Mouse (Mus musculus): ENCODE results near the gene Smarcb1.

The Smarcb1 gene

DNA sequence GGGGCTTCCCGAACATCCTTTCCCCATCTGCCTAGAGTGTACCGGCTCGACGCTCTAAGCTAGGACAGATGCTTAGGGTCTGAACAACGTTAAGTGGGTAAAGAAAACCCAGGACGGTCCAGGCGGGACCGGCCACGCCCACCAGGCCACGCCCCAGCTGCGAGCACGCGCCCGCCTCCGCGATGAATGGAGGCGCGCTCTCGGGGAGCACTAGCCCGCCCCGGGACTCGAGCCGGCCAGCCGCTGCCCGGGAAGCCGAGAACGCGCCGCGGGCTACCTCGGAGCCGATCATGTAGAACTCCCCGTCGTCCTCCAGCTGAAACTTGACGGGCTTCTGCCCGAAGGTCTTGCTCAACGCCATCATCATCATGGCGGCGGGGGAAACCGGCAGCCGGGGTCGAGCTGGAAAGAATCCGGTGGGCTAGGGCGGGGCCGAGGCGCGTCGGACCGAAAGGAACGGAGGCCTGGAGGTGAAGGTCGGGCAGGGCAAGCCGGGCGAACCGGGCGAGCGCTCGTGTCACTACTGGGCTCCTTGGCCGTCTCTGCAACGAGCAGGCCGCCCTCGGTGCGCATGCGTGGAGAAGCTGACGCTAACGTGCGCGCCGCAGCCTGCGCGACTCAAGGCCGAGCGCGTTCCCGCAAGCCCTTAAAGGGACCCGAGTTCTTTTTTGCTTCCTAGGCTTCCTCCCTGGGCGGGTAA lies at the start of gene Smarcb1:
Smarcb1 (minus strand) TSS at position 592 of the 700 bp plus-strand sequence.
- DNase-seq (ENCODE audit: low spot score in 2 of 2), result peak; percentile 89 to 94

DNA sequence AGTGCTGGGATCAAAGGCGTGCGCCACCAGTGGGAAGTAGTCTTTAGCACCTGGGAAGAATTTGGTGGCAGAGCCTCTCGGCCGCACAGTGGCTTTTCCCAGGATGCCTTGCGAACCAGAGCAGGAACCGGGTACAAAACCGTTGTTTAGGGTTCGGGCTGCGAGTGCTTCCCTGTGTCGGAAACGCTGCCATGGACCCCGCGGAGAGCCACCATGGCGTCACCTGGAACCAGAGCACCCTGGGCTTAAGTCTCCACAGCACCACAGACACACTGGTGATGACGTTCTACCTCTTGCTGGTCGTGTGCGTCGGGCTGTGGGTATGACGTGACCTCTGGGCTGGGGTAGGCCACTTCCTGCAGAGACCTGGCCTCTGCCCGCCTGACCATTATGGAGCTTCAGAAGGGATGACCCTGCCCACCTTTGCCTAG lies 33.0 kb upstream of the Smarcb1 start, which contains the start of gene Gm5134:
Gm5134 (plus strand) TSS at position 134 of the 431 bp plus-strand sequence.
- no peak for DNase-seq (ENCODE audit: low spot score in 2 of 2)

DNA sequence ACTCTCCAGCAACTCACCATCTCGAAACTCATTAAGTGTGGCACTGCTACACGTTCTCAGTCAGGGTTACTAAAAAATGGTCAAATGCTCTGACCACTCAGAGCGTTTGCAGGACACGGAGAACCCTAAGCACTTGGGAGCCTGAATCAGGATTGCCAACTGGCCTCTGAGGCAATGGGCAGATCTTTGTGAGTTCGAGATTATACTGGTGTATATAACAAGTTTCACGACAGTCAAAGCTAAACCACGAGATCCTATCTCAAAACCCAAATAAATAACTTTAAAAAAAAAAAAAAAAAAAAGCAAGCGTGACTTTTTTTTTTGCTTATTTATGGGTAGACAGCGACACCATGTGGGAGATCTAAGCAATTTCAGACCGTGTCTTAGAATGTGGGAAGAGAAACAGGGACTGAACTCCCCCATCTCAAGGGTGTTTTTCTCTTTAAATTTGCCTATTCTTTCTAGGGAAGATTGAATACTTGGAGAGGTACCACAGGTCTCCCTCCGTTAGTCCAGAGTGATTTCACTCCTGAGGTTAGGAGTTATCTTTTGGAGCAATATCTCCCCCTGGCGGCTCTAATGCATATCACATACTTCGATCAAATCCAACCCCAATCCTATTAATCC lies 30.1 kb upstream of the Smarcb1 start:
- DNase-seq (ENCODE audit: low spot score in 2 of 2), result no peak

GRCm38 (mm10) chr10:75950791-75951210 lies 29.4 kb upstream of the Smarcb1 start:
- no peak for DNase-seq (ENCODE audit: low spot score in 2 of 2)

GRCm38 (mm10) chr10:75949053-75950045 lies 27.9 kb upstream of the Smarcb1 start:
- no peak for DNase-seq (ENCODE audit: low spot score in 2 of 2)

- DNase-seq (ENCODE audit: low spot score in 2 of 2), result no peak
These were observed 26.7 kb upstream of the Smarcb1 start for GRCm38 (mm10) chr10:75948079-75948478.

DNA sequence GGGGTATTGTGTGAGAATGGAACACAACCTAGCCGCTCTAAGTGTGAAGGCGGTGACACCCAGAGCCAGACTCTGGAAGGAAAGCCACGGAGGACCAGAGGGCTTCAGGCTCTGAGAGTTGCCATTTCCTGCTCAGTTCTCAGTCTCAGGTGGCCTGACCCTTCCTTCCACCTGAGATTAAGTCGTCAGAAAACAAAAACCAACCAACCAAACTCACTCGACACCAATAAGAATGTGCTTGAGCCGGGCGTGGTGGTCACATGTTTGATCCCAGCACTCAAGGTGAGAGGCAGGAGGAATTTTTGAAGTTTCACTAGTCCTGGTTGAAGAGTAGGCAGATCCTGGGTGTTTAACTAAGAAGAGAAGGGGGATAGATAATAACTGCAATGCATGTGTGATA lies 24.5 kb upstream of the Smarcb1 start:
- no peak for DNase-seq (ENCODE audit: low spot score in 2 of 2)

GRCm38 (mm10) chr10:75945213-75945612 lies 23.8 kb upstream of the Smarcb1 start:
- no peak for DNase-seq (ENCODE audit: low spot score in 2 of 2)

GRCm38 (mm10) chr10:75944066-75944772 lies 22.8 kb upstream of the Smarcb1 start:
- no peak for DNase-seq (ENCODE audit: low spot score in 2 of 2)

DNA sequence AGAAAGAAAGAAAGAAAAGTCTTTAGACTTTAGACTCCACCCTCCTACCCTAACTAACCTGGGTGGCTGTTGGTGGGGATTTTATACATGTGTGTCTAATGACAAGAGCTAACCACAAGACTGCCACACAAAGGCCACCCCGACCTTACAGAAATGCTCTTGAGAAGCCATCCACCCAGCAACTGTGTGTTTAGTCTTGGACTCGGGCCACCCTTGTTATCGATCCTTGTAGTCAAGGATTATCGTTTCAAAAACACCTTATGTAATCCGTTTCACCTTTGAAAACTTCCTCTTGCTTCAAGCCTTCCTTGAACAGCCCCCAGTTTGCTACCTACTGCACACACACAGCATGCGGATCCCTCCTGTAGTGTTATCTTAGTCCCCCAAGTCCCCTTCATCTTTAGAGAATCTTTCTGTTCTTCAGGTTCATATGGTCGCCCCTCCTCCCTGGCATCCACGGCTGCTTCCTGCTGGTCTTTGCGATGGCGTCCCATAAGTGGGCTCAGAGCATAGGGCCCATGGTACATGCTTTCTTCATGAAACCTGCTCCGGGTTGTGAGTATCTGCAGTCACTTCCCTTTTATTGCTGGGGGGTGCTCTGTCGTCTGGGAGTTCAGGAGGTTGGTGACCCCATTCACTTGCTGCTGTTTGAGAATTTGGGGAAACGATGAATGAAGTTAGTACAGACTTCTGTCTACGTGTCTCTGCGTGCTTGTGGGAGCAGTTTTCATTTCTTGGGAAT lies 21.5 kb upstream of the Smarcb1 start, which contains the start of gene Vpreb3:
Vpreb3 (plus strand) TSS at position 322 of the 742 bp plus-strand sequence.
- no peak for DNase-seq (ENCODE audit: low spot score in 2 of 2)

GRCm38 (mm10) chr10:75941042-75941824 lies 19.8 kb upstream of the Smarcb1 start:
- DNase-seq (ENCODE audit: low spot score in 2 of 2), result no peak

DNA sequence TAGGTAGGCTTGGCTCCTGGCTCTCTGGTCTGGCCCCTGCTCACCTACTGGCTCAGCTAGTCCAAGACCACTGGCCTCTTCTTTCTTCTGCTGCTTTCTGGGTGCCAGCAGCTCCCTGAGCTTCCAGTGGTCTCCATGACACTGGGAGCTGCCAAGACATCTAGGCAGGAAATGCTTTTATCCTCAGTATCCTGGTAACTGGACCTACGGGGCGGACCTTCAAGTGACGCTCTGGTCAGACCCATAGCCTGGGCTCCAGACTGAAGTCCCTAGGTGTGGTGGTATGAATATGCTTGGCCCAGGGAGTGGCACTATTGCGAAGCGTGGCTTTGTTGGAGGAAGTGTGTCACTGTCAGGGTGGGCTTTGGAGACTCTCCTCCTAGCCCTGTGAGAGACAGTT lies 19.1 kb upstream of the Smarcb1 start, which contains the start of gene Gm867:
Gm867 (minus strand) TSS at position 153 of the 400 bp plus-strand sequence.
- no peak for DNase-seq (ENCODE audit: low spot score in 2 of 2)

GRCm38 (mm10) chr10:75939481-75940234 lies 18.2 kb upstream of the Smarcb1 start:
- DNase-seq (ENCODE audit: low spot score in 2 of 2), result no peak

DNA sequence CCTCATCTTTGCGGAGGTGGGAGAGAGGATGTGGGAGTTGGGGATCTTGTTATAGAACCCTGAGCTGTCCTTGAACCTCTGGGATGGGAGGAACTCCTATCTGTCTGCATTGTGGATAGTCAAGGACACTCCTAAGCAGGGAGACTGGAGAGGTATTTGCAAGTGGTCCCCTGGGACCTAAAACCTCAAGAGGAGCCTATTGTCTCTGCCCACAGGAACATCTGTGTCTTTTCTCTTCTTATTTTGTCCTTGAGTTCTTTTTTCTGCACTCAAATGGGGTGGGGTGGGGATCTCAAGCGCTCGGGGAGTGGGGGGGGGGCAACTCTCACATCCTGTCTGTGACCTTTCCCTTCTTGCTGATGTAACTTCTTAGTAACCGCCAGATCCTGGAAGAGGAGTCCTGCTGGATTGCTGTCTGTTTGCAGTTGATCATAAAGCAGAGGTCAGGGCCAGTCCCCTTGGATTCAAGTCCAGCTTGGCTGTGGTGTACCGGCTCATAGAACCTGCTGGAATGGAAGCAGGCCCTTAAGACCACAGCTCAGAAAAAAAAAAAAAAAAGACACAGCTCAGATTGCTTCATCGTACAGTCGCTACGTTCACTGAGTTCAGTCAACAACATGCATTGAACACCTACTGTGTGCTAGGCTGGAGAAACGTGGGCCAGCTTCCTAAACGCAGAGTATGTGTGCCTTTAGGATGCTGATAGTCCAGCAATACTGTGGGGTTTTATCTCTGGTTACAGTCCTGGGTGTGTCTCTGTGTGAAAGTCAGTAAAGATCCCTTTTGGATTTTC lies 16.6 kb upstream of the Smarcb1 start:
- no peak for DNase-seq (ENCODE audit: low spot score in 2 of 2)

DNA sequence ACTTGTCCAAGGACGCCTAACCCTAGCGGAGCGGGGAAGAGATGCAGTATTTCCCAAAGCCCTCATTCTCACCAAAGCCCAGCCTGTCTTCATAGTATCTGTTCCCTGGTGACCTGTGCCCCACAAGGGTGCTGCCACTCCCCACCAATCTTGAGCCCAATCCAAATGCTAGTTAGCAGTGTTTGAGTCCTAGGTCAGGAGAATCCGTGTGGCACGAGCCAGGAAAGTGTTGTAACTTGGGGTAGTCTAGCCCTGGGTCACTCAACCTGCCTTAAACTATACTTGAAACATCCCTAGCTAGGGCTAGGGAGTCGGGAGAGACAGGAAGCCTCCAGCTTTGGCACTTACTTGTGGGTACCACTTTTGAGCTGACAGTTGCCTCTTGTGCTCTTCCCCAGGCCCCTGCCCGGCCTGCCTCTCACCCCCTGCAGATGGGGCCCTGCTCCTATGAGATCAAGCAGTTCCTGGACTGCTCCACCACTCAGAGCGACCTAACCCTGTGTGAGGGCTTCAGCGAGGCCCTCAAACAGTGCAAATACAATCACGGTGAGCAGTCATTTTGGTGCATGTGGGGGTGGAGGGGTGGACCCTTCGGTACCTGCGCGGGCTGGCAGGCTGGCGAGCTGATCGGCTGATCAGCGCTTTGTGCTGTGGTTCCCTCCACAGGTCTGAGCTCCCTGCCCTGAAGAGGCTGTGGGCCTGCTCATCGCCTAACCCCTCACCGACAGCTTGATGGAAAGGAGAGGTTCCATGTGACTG lies 15.7 kb upstream of the Smarcb1 start:
- no peak for DNase-seq (ENCODE audit: low spot score in 2 of 2)

DNA sequence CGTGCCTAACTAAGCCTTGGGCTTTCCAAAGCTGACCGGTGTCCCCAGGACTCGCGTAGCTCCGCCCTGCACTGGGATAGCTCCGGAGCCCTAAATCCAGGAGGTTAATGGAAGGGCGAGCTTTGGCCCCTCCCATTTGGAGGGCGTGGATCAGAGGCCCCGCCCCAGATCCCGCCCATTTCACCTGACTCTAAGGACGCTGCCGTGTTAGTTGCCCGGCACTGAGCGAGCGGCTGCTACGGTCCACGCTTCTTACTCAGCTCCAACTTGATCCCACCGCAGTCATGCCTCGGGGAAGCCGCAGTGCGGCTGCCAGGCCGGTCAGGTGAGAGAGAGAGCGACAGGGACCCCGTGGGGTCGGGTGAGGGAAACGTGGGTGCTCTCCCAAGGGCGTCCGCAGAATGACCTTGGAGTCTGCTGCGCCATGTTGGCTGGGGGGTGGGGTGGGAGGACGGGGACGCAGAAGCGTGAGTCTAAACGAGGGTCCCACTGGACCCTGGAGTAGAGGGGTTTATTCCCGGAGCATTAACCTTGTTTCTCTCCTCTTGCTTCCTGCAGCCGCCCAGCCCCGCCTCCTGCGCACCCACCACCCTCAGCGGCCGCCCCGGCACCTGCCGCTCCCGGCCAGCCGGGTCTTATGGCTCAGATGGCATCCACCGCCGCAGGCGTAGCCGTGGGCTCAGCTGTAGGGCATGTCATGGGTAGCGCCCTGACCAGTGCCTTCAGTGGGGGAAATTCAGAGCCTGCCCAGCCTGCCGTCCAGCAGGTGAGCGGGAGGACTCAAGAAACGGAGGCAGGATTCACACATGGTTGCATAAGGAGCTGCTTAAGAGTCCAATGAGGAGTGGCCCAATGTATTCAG lies 14.5 kb upstream of the Smarcb1 start, which contains the start of gene Mmp11:
Mmp11 (minus strand) TSS at position 817 of the 862 bp plus-strand sequence.
- DNase-seq (ENCODE audit: low spot score in 2 of 2), result peak; percentile 57 to 66

Data from frontal cortex, postnatal 14 days (tissue).